22 mouse cellular contexts compared by ENCODE assay signal in the genomic region with DNA sequence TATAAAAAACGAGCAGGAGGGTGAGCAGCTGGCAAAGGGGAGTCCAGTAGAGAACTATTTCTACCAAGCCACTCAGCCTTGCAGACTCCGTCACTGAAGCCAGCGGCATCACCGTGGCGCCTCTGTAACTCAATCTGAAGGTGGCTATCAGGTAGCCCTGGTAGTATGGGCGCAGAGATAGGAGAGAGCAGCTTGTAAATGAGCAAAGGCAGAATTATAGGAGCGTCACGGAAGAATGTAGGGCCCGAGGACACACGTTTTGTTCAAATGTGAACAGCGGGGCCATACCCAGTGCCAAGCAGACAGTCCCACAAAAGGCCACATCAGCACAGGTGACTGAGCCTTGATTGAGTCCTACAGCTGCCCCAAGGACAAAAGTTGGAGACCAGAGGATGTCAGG. TPM values are rescaled to one million over a fixed set of nuclear protein-coding genes. Genes with fewer than 3 reads are reported as not detected.
DNase-seq lines count a peak whose midpoint lies in the region; TF ChIP-seq lines count a peak whose summit lies in the region.
"Had no signal": no experiment of that assay in that cellular context is flagged by ENCODE, and none has a peak within 500 bp of the region (broad histone marks: within the 10 kb centered on the region; RNA-seq: fewer than 3 reads in every experiment).

A gene (minus strand): TSS at position 101 of the 400 bp plus-strand sequence.

- H3K4me3 ChIP-seq in E14TG2a.4 (replicated peaks; ENCODE audit: low read length) (peak within 1 kb of the TSS; percentile 56), ES-E14 (ENCODE audit: insufficient read depth in 1 of 2, low read depth in 1 of 2, low read length in 2 of 2, poor library complexity in 1 of 2, severe bottlenecking in 1 of 2) (peak within 1 kb of the TSS; percentile 13 to 39; a peak in 3 of 4 replicates)
- H3K4me3 ChIP-seq: embryonic facial prominence, embryonic 13.5 days; embryonic facial prominence, embryonic 15.5 days; erythroblast, embryonic 14.5 days; forebrain, embryonic 10.5 days; forebrain, embryonic 12.5 days had no signal

- no peak within 1 kb of the TSS for H3K9ac ChIP-seq in ES-E14 (ENCODE audit: insufficient read depth, low read depth, low read length, poor library complexity, severe bottlenecking)
- H3K9ac ChIP-seq: embryonic facial prominence, embryonic 13.5 days; embryonic facial prominence, embryonic 15.5 days; forebrain, embryonic 12.5 days had no signal

- peaks cover 9% of the 10 kb centered on the region; the same call in 1 of the 2 replicates for H3K27me3 ChIP-seq in E14TG2a.4 (ENCODE audit: insufficient read depth, low read length)
- H3K27me3 ChIP-seq: embryonic facial prominence, embryonic 13.5 days; embryonic facial prominence, embryonic 15.5 days; forebrain, embryonic 12.5 days had no signal

- H3K4me1 ChIP-seq in E14TG2a.4 (replicated peaks; ENCODE audit: low read depth, low read length) (peaks cover 24% of the 10 kb centered on the region), ES-E14 (ENCODE audit: control insufficient read depth in 2 of 2, insufficient read depth in 2 of 2, low read length in 2 of 2, poor library complexity in 1 of 2) (no peaks in the 10 kb centered on the region; a peak in 1 of 4 replicates)
- H3K4me1 ChIP-seq: embryonic facial prominence, embryonic 13.5 days; embryonic facial prominence, embryonic 15.5 days; forebrain, embryonic 12.5 days had no signal

- no peaks in the 10 kb centered on the region for H3K36me3 ChIP-seq in E14TG2a.4 (ENCODE audit: insufficient read depth, low read length)
- no peaks in the 10 kb centered on the region for H3K36me3 ChIP-seq in ES-E14 (ENCODE audit: control insufficient read depth, insufficient read depth, low read length, poor library complexity, severe bottlenecking)
- H3K36me3 ChIP-seq: embryonic facial prominence, embryonic 13.5 days; embryonic facial prominence, embryonic 15.5 days; forebrain, embryonic 10.5 days; forebrain, embryonic 12.5 days had no signal

- DNase-seq in heart, adult 11 months = peak; percentile 80
- DNase-seq in heart, adult 8-10 months (ENCODE audit: low spot score) = no peak
- DNase-seq in ES-E14 (ENCODE audit: low read depth, low spot score) = no peak
- DNase-seq in layer of hippocampus, postnatal 14 days (ENCODE audit: low spot score in 2 of 2) = no peak
- DNase-seq: adrenal gland, adult 2 months; adrenal gland, postnatal 10 days; adrenal gland, postnatal 25 days; B cell, adult 2 months; cerebellum, adult 11 months; cerebellum, adult 18-20 months; cerebellum, adult 8-10 months; cerebellum, adult 9-11 months; cerebellum, postnatal 14 days; cerebellum, postnatal 36 days; embryo, embryonic 11 days had no signal

- in situ Hi-C loops in ES-E14 (cut with MboI; ENCODE audit: low sequenced_read_pairs in 2 of 2, unreplicated experiment in 2 of 2) = no loop called here

- no peak for TF ChIP-seq CTCF in E14TG2a.4 (conservative IDR thresholded peaks at IDR 0.05; ENCODE audit: low read length)

- H3K9me3 ChIP-seq in E14TG2a.4 (ENCODE audit: low read length) (no peaks in the 10 kb centered on the region), ES-E14 (ENCODE audit: control insufficient read depth, insufficient read depth, low read depth, low read length) (no peaks in the 10 kb centered on the region)
- H3K9me3 ChIP-seq: embryonic facial prominence, embryonic 13.5 days; embryonic facial prominence, embryonic 15.5 days; forebrain, embryonic 10.5 days; forebrain, embryonic 12.5 days had no signal

- no peak within 1 kb of the TSS for H3K27ac ChIP-seq in ES-E14 (ENCODE audit: insufficient read depth, low read depth, low read length, poor library complexity, severe bottlenecking)
- H3K27ac ChIP-seq: embryonic facial prominence, embryonic 13.5 days; embryonic facial prominence, embryonic 15.5 days; forebrain, embryonic 10.5 days; forebrain, embryonic 12.5 days had no signal

TF ChIP-seq in ES-E14, 5 proteins besides CTCF, POLR2A, EP300 and RAD21:
- TF ChIP-seq MAFK (IDR thresholded peaks at IDR 0.05; ENCODE audit: insufficient read depth, low read depth, low read length) (no peak), CHD2 (IDR thresholded peaks at IDR 0.05; ENCODE audit: low read depth, low read length) (no peak), ZNF384 (IDR thresholded peaks at IDR 0.05; ENCODE audit: low read depth, low read length) (no peak), ZC3H11A (IDR thresholded peaks at IDR 0.05; ENCODE audit: borderline replicate concordance, low read depth, low read length) (no peak), HCFC1 (IDR thresholded peaks at IDR 0.05; ENCODE audit: borderline replicate concordance, insufficient read depth, low read length) (no peak)

RNA-seq across cellular contexts. Expression of the gene that starts here (rescaled TPM):
- not detected for total RNA-seq in heart, adult 8-10 months (2022)
- total RNA-seq in ES-E14 (2012; rRNA removed) = 0.36 and 0.37 TPM in 2 replicates
- total RNA-seq in layer of hippocampus, postnatal 14 days (2021) = under 1 TPM in 1 of 2 experiments, not detected in 1; 0.12 TPM
- total RNA-seq: adrenal gland, adult 2 months; adrenal gland, postnatal 25 days; CH12.LX had no signal
